Mouse (Mus musculus): ENCODE measurements at regions not wholly inside any gene's neighbourhood (a gene's known extent, or its start where the extent isn't known, plus 50 kb on each side); places are given as distances from the start of the nearest gene placed in this dataset.

DNA sequence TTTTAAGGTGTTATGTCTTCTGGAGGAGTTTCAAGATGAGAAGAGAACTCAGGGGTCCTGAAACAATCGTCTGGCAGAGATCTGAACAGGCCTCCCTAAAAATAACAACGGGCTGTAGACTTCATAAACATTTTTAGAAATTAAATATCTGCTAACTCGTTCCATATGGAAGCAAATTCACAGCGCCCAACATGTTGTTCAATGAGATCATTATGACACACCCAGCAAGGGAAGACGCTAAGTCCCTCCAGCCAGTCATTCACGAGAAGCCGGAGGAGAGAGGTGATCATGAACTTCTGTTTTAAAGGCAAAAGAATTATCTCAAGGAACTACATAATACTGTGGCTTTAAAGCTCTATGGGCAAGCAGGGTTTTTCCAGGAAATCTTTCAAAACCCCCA lies 334.8 kb downstream of the Efna5 start:
- WGBS = 90% methylated on average over 7 of the region's 7 CpGs
- no peak for ATAC-seq (ENCODE audit: low FRiP score)
- no peak overlapping the region for H3K9ac ChIP-seq
- no peaks in the 10 kb centered on the region; the same call in 1 of the 2 replicates for H3K27me3 ChIP-seq
- no peak overlapping the region for H3K4me2 ChIP-seq
- no peaks in the 10 kb centered on the region for H3K36me3 ChIP-seq (replicated peaks)
- no peak overlapping the region for H3K27ac ChIP-seq
- H3K9me3 ChIP-seq = no peaks in the 10 kb centered on the region
- H3K4me1 ChIP-seq = no peaks in the 10 kb centered on the region
- no peak overlapping the region for H3K4me3 ChIP-seq (replicated peaks)

DNA sequence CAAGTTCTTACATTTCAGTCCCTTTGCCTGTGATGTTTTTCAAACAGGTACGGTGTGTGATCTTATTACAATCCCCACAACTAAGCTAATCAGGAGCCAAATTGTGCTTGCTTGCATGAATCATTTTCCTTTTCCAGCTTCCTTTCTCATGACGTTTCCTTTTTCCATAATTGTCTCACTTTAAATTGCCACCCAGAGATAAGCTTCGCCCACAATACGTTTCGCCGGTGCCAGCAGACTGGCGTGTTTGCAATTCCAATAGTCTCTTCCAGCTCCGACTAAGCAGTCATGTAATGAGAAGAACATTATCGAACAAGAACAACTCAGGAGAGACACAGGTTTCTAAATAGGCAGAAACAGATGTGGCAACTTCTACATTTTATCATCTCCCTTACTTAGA lies 335.8 kb downstream of the Efna5 start:
- H3K9me3 ChIP-seq = no peaks in the 10 kb centered on the region
- 67% methylated on average over 9 of the region's 9 CpGs for WGBS
- no peak overlapping the region for H3K9ac ChIP-seq
- H3K4me2 ChIP-seq = no peak overlapping the region
- H3K4me3 ChIP-seq (replicated peaks) = no peak overlapping the region
- H3K27ac ChIP-seq = no peak overlapping the region
- no peaks in the 10 kb centered on the region for H3K36me3 ChIP-seq (replicated peaks)
- H3K4me1 ChIP-seq = no peaks in the 10 kb centered on the region
- ATAC-seq (ENCODE audit: low FRiP score) = no peak
- H3K27me3 ChIP-seq = no peaks in the 10 kb centered on the region; the same call in 1 of the 2 replicates

DNA sequence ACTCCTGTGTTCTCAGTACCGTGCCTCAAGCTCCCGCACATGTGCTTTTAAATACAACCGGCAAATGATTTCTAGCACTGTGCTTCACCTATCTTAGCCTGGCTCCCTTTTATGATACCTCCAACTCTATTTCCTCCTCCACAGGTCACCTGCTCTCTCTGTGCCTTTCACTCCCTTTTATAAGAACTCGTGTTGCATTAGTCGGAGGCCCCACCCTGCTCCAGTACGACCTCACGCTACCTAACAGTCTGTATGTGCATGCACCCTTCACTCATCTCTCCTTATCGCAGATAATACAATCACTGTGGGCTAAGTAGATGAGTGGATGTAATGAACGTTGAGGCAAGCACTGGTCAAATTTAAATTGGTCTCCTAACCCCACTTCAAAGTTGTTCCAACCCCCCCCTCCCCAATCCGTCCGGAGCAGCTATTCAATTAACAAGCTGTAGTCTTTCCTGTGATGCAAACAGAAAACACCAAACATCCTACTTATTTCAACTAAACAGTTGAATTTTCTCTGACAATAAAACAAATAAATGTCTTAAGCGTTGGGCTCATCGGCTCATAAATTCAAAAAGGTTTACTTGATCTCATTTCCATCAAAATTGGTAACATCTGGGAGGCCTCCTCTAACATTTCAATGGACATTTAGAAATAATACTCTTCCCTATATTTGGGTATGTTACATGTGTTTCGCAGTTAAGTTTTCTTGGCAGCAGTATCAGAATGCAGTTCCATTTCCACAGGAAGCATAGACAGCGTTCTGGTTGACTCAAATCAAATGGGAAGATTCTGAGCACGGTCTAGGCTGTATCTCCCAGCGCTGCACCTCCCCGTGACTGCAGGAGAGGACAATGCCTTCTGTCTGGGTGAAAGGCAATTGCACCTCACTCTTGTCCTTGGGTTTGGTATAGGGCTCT lies 337.8 kb downstream of the Efna5 start:
- no peak overlapping the region for H3K27ac ChIP-seq
- ATAC-seq (ENCODE audit: low FRiP score) = no peak
- 81% methylated on average over 18 of the region's 18 CpGs for WGBS

DNA sequence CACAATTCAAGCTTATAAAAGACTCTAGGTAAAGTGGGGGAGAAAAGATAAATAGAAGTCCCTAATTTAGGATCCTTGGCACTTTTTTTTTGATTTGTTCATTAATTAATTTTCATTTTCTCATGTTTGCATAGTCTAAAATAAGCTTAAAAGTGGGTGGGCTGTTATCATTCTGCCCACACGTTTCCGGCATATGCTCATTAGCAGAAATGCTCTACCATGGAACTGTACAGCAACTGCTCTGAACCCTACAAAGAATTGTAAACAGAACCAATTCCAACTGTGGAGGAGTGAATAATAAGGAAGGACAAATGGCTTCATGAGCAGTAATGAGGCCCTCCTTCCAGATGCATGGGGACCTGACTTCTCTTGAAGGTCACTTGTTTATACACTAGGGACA lies 351.2 kb downstream of the Efna5 start:
- H3K4me1 ChIP-seq = no peaks in the 10 kb centered on the region
- 79% methylated on average over 2 of the region's 2 CpGs for WGBS
- no peaks in the 10 kb centered on the region for H3K36me3 ChIP-seq (replicated peaks)
- no peaks in the 10 kb centered on the region for H3K27me3 ChIP-seq
- no peak overlapping the region for H3K27ac ChIP-seq
- H3K9ac ChIP-seq = no peak overlapping the region
- H3K9me3 ChIP-seq = no peaks in the 10 kb centered on the region
- no peak overlapping the region for H3K4me2 ChIP-seq
- no peak overlapping the region for H3K4me3 ChIP-seq (replicated peaks)
- no peak for ATAC-seq (ENCODE audit: low FRiP score)

More for the DNA sequence above, 337.8 kb downstream of the Efna5 start:
- H3K9ac ChIP-seq = no peak overlapping the region
- H3K4me3 ChIP-seq (replicated peaks) = no peak overlapping the region
- no peaks in the 10 kb centered on the region for H3K36me3 ChIP-seq (replicated peaks)
- no peaks in the 10 kb centered on the region for H3K4me1 ChIP-seq
- H3K27me3 ChIP-seq = no peaks in the 10 kb centered on the region; the same call in 1 of the 2 replicates
- no peak overlapping the region for H3K4me2 ChIP-seq
- H3K9me3 ChIP-seq = no peaks in the 10 kb centered on the region

DNA sequence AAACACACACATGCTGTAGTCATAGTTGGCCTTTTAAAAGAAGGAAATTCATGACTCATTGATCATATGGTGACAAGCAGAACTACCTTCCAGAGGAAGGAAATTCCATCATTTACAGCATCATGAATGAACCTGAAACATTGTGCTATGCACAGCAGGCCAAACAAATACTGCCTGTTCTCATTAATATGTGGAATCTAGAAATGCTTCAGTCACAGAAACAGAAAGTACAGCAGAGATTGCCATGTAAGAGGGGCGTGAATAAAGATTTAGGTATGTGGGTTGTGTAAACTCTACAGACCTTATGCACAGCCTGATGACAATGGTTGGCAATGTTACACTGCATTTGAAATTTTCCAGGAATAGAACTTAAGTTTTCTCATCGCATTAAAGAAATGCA lies 353.6 kb downstream of the Efna5 start:
- Histone ChIP-seq H3K27ac (no peak overlapping the region), H3K36me3 (replicated peaks) (no peaks in the 10 kb centered on the region), H3K4me1 (no peaks in the 10 kb centered on the region), H3K4me2 (no peak overlapping the region), H3K27me3 (no peaks in the 10 kb centered on the region), H3K9ac (no peak overlapping the region), H3K4me3 (replicated peaks) (no peak overlapping the region), H3K9me3 (no peaks in the 10 kb centered on the region)
- no peak for ATAC-seq (ENCODE audit: low FRiP score)
- 91% methylated on average over 2 of the region's 2 CpGs for WGBS

DNA sequence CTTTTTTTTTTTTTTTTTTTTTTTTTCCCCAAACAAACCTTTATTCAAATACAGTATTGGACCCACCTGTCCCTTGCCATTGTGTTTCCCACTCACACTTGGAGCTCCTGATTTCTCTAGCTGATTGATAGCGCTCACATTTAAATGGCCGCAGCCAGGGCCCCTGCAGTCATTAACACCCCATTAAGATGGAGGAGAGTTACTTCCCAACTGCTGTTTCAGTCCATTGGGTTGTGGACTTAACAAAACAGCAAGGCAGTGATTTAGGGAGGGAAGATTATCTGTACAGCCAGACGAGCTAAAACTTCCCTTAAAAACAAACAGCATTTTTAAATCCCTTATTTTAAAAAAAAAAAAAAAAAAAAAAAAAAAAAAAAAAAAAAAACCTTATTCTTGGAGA lies 367.5 kb downstream of the Efna5 start:
- no peaks in the 10 kb centered on the region for H3K9me3 ChIP-seq
- no peak overlapping the region for H3K4me3 ChIP-seq (replicated peaks)
- no peaks in the 10 kb centered on the region for H3K4me1 ChIP-seq
- no peak for ATAC-seq (ENCODE audit: low FRiP score)
- no peak overlapping the region for H3K9ac ChIP-seq
- H3K36me3 ChIP-seq (replicated peaks) = no peaks in the 10 kb centered on the region
- no peak overlapping the region for H3K4me2 ChIP-seq
- no peak overlapping the region for H3K27ac ChIP-seq
- no peaks in the 10 kb centered on the region for H3K27me3 ChIP-seq
- 58% methylated on average over 3 of the region's 3 CpGs for WGBS

DNA sequence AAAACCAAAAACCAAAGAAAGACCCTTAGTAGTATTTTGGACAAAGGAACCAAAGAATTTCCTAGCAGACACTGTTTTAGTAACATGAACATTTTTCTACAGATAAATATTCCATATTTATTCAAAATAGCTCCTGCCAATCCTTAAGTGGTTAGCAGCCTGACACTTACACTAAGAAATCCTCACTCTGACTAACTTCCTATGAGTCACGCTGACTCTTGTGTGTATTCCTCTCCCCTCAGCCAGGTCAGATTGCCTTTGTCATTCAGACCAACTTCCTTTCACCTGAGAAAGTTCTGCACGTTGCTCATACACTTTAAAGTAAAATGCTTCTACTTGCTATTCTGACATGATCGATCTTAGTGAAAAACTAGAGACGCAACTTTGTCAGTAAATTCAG lies 370.9 kb downstream of the Efna5 start:
- Histone ChIP-seq H3K27me3 (no peaks in the 10 kb centered on the region), H3K4me3 (replicated peaks) (no peak overlapping the region), H3K9me3 (no peaks in the 10 kb centered on the region), H3K27ac (no peak overlapping the region), H3K36me3 (replicated peaks) (no peaks in the 10 kb centered on the region), H3K4me1 (no peaks in the 10 kb centered on the region), H3K4me2 (no peak overlapping the region), H3K9ac (no peak overlapping the region)
- no peak for ATAC-seq (ENCODE audit: low FRiP score)
- 86% methylated on average over 4 of the region's 4 CpGs for WGBS

DNA sequence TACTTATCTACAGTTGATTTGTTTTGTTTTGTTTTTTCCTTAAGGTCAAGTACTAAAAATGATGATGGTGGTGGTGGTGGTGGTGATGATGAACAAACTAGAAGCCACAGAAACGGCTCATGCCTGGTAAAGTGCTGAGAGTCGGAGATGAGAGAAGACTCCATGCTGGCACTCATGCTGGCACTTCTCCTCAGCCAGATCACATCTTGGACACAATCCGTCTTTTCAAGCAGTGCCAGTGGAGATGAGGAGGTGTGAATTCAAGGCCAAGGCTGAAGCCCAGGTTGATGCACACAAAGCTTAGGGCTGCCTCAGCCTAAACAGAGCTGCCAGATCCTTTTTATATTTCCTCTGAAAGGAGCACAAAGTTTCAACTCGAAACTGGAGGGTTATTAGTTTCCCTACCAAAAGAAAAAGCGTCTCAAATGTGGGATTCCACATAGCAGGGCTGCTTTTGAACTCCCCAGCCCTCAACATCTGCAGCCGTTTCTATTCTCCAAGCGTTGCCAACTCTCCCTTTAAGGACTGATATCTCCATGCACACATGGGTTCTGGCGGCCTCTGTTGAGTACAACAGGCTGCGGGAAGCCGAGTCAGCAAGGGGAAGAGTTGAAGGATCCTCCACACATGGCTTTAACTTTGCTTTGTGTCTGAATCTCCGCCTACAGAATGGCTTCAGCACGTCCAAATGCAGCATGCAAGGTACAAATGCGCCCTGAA lies 373.2 kb downstream of the Efna5 start:
- Histone ChIP-seq H3K9ac (no peak overlapping the region), H3K27me3 (no peaks in the 10 kb centered on the region), H3K4me2 (no peak overlapping the region), H3K4me1 (no peaks in the 10 kb centered on the region), H3K36me3 (replicated peaks) (no peaks in the 10 kb centered on the region), H3K4me3 (replicated peaks) (no peak overlapping the region), H3K9me3 (no peaks in the 10 kb centered on the region), H3K27ac (no peak overlapping the region)
- no peak for ATAC-seq (ENCODE audit: low FRiP score)
- 77% methylated on average over 13 of the region's 13 CpGs for WGBS

DNA sequence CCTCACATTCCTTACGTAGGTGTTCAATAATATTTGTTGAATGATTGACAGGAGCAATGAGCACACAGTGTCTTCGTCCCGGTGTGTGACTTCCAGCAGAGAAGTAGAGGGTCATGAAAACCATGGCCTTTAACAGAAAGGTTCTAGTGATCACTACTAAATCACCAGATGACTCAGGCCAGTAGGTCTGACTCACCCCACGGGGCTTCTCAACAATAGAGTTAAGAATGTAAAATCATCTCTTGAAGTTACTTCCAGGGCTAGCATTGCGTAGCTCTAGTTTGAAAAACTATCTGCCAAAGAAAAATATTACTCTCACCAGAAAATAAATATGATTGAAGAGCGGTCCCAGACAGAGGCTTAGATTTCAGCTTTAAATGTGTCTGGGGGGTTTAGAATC lies 376.4 kb downstream of the Efna5 start:
- Histone ChIP-seq H3K9me3 (no peaks in the 10 kb centered on the region), H3K27ac (no peak overlapping the region), H3K36me3 (replicated peaks) (no peaks in the 10 kb centered on the region), H3K4me1 (no peaks in the 10 kb centered on the region), H3K4me3 (replicated peaks) (no peak overlapping the region), H3K27me3 (no peaks in the 10 kb centered on the region), H3K9ac (no peak overlapping the region), H3K4me2 (no peak overlapping the region)
- ATAC-seq (ENCODE audit: low FRiP score) = no peak
- 76% methylated on average over 6 of the region's 6 CpGs for WGBS

DNA sequence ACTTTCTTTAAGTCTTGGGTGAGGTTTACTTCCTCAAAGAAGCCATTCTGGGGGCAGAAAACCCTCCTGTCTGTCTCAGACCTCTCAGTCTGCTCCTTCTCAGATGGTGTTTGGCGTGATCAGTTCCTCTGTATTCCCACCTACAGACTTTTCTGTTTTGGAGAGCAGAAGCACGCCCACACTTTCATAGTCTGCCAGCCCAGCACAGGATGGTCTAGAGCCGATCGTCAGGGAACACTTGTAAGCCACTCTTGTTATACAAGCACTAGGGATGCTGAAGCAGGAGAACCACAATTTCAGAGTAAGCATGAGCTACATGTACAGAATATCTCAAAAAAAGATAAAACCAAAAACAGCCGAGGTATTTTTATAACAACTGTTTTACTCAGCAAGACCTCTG lies 410.4 kb downstream of the Efna5 start:
- no peak overlapping the region for H3K27ac ChIP-seq
- no peaks in the 10 kb centered on the region for H3K9me3 ChIP-seq
- H3K4me2 ChIP-seq = no peak overlapping the region
- no peak overlapping the region for H3K4me3 ChIP-seq (replicated peaks)
- WGBS = 87% methylated on average over 5 of the region's 5 CpGs
- no peak for ATAC-seq (ENCODE audit: low FRiP score)
- H3K27me3 ChIP-seq = no peaks in the 10 kb centered on the region
- no peaks in the 10 kb centered on the region for H3K4me1 ChIP-seq
- no peaks in the 10 kb centered on the region for H3K36me3 ChIP-seq (replicated peaks)
- no peak overlapping the region for H3K9ac ChIP-seq

DNA sequence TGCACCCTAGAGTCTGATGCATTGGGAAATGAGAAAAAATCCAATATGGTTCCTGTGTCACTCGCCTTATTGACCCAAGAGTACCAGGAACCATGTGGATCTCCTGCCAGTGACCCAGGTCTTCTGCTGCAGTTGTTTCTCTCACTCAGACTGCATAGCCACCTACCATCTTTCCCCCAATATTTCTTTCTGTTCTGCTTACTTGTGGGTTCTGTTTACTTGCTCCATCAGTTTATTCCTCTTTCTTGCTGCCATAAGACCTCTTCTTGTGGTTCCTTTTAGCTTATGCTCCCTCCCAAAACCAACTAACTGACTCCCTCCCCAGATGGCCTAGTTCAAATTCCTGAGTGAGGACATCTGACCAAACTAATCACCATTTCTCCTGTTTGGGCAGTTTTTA lies 411.8 kb downstream of the Efna5 start:
- Histone ChIP-seq H3K4me2 (no peak overlapping the region), H3K9ac (no peak overlapping the region), H3K27ac (no peak overlapping the region), H3K36me3 (replicated peaks) (no peaks in the 10 kb centered on the region), H3K4me1 (no peaks in the 10 kb centered on the region), H3K9me3 (no peaks in the 10 kb centered on the region), H3K27me3 (no peaks in the 10 kb centered on the region), H3K4me3 (replicated peaks) (no peak overlapping the region)
- WGBS = 78% methylated on average over 1 of the region's 1 CpGs
- ATAC-seq (ENCODE audit: low FRiP score) = no peak

DNA sequence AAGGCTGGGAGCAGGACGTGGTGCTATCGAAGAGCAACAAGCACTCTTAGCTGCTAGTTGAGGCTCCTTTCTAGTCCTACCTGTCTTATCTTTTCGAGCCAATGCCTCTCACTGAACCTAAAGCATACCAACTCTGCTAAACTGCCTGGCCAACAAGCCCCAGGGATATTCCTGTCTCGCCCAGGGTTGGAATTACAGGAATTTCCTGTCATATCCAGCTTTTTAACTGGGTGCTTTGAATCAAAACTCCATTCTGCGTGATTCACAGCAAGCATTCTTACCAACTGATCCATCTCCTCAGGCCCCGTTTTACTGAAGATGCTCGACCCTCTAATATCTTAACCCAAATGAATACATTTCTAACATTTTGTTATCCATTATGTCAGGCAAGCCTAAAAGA lies 412.3 kb downstream of the Efna5 start:
- H3K36me3 ChIP-seq (replicated peaks) = no peaks in the 10 kb centered on the region
- no peak overlapping the region for H3K9ac ChIP-seq
- H3K4me2 ChIP-seq = no peak overlapping the region
- no peak for ATAC-seq (ENCODE audit: low FRiP score)
- no peaks in the 10 kb centered on the region for H3K4me1 ChIP-seq
- H3K9me3 ChIP-seq = no peaks in the 10 kb centered on the region
- H3K27me3 ChIP-seq = no peaks in the 10 kb centered on the region
- 87% methylated on average over 7 of the region's 7 CpGs for WGBS
- no peak overlapping the region for H3K4me3 ChIP-seq (replicated peaks)
- no peak overlapping the region for H3K27ac ChIP-seq

DNA sequence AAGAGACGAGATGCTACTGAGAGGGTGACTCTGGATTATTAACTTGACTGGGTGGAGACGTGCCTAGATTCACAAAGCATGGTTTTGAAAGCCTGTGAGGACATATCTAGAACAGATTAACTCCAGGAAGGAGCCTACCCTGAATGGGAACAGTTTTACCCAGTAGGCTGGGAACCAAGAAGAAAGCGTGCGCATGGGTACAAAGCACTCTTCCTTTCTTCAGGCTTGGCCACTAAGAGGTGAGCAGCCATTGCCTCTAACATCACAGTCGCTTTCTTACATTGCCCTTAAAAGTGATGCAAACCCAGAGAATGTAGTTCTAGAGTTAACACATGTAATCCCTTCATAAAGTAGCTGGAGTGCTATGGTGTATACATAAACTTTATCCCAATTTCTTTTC lies 414.0 kb downstream of the Efna5 start:
- H3K27ac ChIP-seq = no peak overlapping the region
- no peaks in the 10 kb centered on the region for H3K27me3 ChIP-seq
- no peaks in the 10 kb centered on the region for H3K4me1 ChIP-seq
- H3K36me3 ChIP-seq (replicated peaks) = no peaks in the 10 kb centered on the region
- 85% methylated on average over 5 of the region's 5 CpGs for WGBS
- ATAC-seq (ENCODE audit: low FRiP score) = no peak
- H3K4me3 ChIP-seq (replicated peaks) = no peak overlapping the region
- H3K9ac ChIP-seq = no peak overlapping the region
- no peak overlapping the region for H3K4me2 ChIP-seq
- no peaks in the 10 kb centered on the region for H3K9me3 ChIP-seq

All from forebrain, embryonic 12.5 days (tissue).